Mouse (Mus musculus): ENCODE measurements around the gene Scarb2. TPM values are rescaled to one million over a fixed set of nuclear protein-coding genes. Genes with fewer than 3 reads are reported as not detected.

Gene Scarb2
- polyA plus RNA-seq, 1 experiment from 2014 or later, result 19.7 TPM

GRCm38 (mm10) chr5:92438540-92438939 lies 68.1 kb downstream of the Scarb2 start:
- no peak overlapping the region for H3K4me2 ChIP-seq (replicated peaks; ENCODE audit: low read depth)
- ATAC-seq, result no peak

DNA sequence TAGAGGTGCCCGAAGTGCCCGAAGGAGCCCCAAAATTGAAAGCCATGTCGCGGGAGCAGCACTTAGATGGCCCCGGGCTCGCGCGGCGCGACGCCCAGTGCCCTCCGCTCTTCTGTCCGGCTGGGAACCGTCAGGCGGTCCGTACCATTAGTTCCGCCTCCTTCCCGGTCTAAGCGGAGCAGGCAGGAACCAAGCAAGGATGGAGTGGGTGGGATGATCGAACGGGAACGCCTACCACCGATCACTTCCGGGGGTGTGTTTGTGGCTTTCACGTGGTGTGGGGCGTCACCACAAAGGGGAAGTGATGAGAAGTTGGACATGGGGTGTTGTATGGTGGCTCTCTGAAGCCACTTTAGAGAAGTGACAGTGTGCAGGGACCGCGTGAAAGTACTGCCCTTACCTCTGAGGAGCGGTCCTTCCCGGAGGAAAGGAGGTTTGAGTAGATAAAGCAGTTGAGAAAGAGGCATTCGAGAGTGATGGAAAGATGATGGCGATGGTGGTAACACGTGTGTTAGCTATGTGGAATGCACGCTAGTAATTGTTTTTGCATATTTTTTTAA lies 71.5 kb downstream of the Scarb2 start, which contains the start of gene Nup54:
Nup54 (minus strand) TSS at position 195 of the 560 bp plus-strand sequence.
- under 1% methylated on average over 34 of the region's 34 CpGs for WGBS

More at GRCm38 (mm10) chr5:92438540-92438939, 68.1 kb downstream of the Scarb2 start:
- Histone ChIP-seq H3K36me3 (ENCODE audit: control insufficient read depth, insufficient read depth) (peaks cover 1% of the 10 kb centered on the region; the same call in 1 of the 2 replicates), H3K9ac (ENCODE audit: low read depth, low read length) (no peak overlapping the region), H3K27me3 (replicated peaks; ENCODE audit: control insufficient read depth, insufficient read depth, low read length) (no peaks in the 10 kb centered on the region), H3K27ac (ENCODE audit: low read depth, low read length) (no peak overlapping the region), H3K4me3 (ENCODE audit: low read depth, low read length) (no peak overlapping the region), H3K9me3 (ENCODE audit: control insufficient read depth) (no peaks in the 10 kb centered on the region), H3K4me1 (replicated peaks; ENCODE audit: control insufficient read depth, insufficient read depth, low read length) (no peaks in the 10 kb centered on the region)
- no peak for TF ChIP-seq CTCF (IDR thresholded peaks at IDR 0.05; ENCODE audit: low read depth)
- WGBS, result 82% methylated on average over 8 of the region's 8 CpGs

DNA sequence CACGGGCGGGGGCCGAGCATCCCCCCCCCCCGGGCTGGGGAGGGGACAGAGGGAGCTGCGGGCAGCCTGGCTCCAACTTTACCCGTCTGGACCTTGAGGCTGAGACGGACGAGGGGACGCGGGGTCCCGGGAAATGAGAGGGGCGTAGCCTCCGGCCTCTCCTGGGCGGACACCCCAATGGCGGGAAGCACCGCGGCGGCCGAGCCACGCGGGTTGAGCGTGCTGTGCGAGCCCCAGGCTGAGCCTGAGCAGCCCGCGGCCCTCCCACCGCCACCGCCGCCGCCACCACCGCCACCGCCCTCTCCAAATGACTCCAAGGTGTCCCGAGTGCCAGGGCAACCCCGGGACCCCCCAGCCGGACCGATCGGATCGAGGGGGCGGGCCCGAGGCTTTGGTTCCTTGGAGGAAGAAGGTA lies 72.1 kb downstream of the Scarb2 start:
- Histone ChIP-seq H3K36me3 (ENCODE audit: control insufficient read depth, insufficient read depth) (no peaks in the 10 kb centered on the region), H3K4me2 (replicated peaks; ENCODE audit: low read depth) (peak overlapping the region; percentile 87), H3K4me3 (ENCODE audit: low read depth, low read length) (peak overlapping the region; percentile 99), H3K4me1 (replicated peaks; ENCODE audit: control insufficient read depth, insufficient read depth, low read length) (no peaks in the 10 kb centered on the region), H3K27me3 (replicated peaks; ENCODE audit: control insufficient read depth, insufficient read depth, low read length) (no peaks in the 10 kb centered on the region), H3K27ac (ENCODE audit: low read depth, low read length) (peak overlapping the region; percentile 79), H3K9ac (ENCODE audit: low read depth, low read length) (peak overlapping the region; percentile 89), H3K9me3 (ENCODE audit: control insufficient read depth) (no peaks in the 10 kb centered on the region)
- TF ChIP-seq CTCF (IDR thresholded peaks at IDR 0.05; ENCODE audit: low read depth), result no peak
- ATAC-seq, result peak; percentile 76
- 1% methylated on average over 28 of the region's 39 CpGs for WGBS

More for the DNA sequence above, 71.5 kb downstream of the Scarb2 start, which contains the start of gene Nup54:
- no peaks in the 10 kb centered on the region for H3K4me1 ChIP-seq (replicated peaks; ENCODE audit: control insufficient read depth, insufficient read depth, low read length)
- peak; percentile 99 for ATAC-seq
- peak within 1 kb of the TSS; percentile 89 for H3K9ac ChIP-seq (ENCODE audit: low read depth, low read length)
- no peak for TF ChIP-seq CTCF (IDR thresholded peaks at IDR 0.05; ENCODE audit: low read depth)
- H3K4me2 ChIP-seq (replicated peaks; ENCODE audit: low read depth), result peak within 1 kb of the TSS; percentile 87
- no peaks in the 10 kb centered on the region for H3K9me3 ChIP-seq (ENCODE audit: control insufficient read depth)
- H3K27ac ChIP-seq (ENCODE audit: low read depth, low read length), result peak within 1 kb of the TSS; percentile 79
- H3K27me3 ChIP-seq (replicated peaks; ENCODE audit: control insufficient read depth, insufficient read depth, low read length), result no peaks in the 10 kb centered on the region
- H3K4me3 ChIP-seq (ENCODE audit: low read depth, low read length), result peak within 1 kb of the TSS; percentile 99
- no peaks in the 10 kb centered on the region for H3K36me3 ChIP-seq (ENCODE audit: control insufficient read depth, insufficient read depth)

GRCm38 (mm10) chr5:92434070-92434469 lies 72.6 kb downstream of the Scarb2 start:
- Histone ChIP-seq H3K9ac (ENCODE audit: low read depth, low read length) (peak overlapping the region; percentile 89), H3K27ac (ENCODE audit: low read depth, low read length) (no peak overlapping the region), H3K4me2 (replicated peaks; ENCODE audit: low read depth) (peak overlapping the region; percentile 87), H3K4me1 (replicated peaks; ENCODE audit: control insufficient read depth, insufficient read depth, low read length) (no peaks in the 10 kb centered on the region), H3K4me3 (ENCODE audit: low read depth, low read length) (peak overlapping the region; percentile 99), H3K9me3 (ENCODE audit: control insufficient read depth) (no peaks in the 10 kb centered on the region), H3K36me3 (ENCODE audit: control insufficient read depth, insufficient read depth) (peaks cover 5% of the 10 kb centered on the region), H3K27me3 (replicated peaks; ENCODE audit: control insufficient read depth, insufficient read depth, low read length) (no peaks in the 10 kb centered on the region)
- no peak for TF ChIP-seq CTCF (IDR thresholded peaks at IDR 0.05; ENCODE audit: low read depth)
- under 1% methylated on average over 12 of the region's 12 CpGs for WGBS
- no peak for ATAC-seq

DNA sequence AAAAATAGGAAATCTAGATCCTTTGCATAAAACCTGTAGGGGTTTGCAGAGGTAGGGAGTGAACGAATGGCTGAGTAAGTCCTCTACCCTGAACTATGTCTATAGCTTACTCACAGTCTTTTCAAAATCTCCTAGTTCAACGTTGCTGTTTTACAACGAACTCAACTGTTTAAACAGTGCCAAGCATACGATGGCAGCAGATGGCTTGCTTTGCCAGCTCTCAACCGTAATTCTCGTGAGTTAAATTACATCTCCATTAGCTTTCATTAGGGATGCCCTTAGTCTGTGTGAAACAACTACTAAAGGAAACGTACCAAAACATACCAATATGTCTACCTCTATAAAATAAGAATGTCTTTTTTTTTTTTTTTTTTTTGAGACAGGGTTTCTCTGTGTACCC lies 75.0 kb downstream of the Scarb2 start:
- no peak overlapping the region for H3K27ac ChIP-seq (ENCODE audit: low read depth, low read length)
- H3K4me1 ChIP-seq (replicated peaks; ENCODE audit: control insufficient read depth, insufficient read depth, low read length), result no peaks in the 10 kb centered on the region
- no peak for ATAC-seq
- TF ChIP-seq CTCF (IDR thresholded peaks at IDR 0.05; ENCODE audit: low read depth), result no peak
- no peaks in the 10 kb centered on the region for H3K9me3 ChIP-seq (ENCODE audit: control insufficient read depth)
- no peaks in the 10 kb centered on the region for H3K27me3 ChIP-seq (replicated peaks; ENCODE audit: control insufficient read depth, insufficient read depth, low read length)
- H3K9ac ChIP-seq (ENCODE audit: low read depth, low read length), result no peak overlapping the region
- peaks cover 28% of the 10 kb centered on the region for H3K36me3 ChIP-seq (ENCODE audit: control insufficient read depth, insufficient read depth)
- no peak overlapping the region for H3K4me2 ChIP-seq (replicated peaks; ENCODE audit: low read depth)
- H3K4me3 ChIP-seq (ENCODE audit: low read depth, low read length), result no peak overlapping the region
- 75% methylated on average over 7 of the region's 7 CpGs for WGBS

DNA sequence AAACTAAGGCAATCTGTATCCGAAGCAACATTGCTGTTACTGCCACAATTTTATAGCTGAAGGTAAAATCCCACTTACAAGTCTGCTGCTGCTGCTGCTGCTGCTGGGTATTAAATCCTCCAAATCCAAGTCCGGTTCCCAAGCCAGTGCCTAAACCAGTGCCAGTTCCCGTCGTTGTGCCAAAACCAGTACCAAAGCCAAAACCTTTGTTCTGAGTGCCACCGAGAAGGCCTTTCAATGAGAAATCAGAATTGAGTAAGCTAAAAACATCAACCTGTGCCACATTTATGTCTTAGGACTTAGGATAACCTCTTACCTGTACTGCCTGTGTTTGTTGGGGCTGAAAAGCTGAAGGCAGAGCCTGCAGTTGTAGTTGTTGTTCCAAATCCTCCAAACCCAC lies 75.9 kb downstream of the Scarb2 start:
- Histone ChIP-seq H3K9me3 (ENCODE audit: control insufficient read depth) (no peaks in the 10 kb centered on the region), H3K9ac (ENCODE audit: low read depth, low read length) (no peak overlapping the region), H3K4me1 (replicated peaks; ENCODE audit: control insufficient read depth, insufficient read depth, low read length) (no peaks in the 10 kb centered on the region), H3K4me3 (ENCODE audit: low read depth, low read length) (no peak overlapping the region), H3K27me3 (replicated peaks; ENCODE audit: control insufficient read depth, insufficient read depth, low read length) (no peaks in the 10 kb centered on the region), H3K36me3 (ENCODE audit: control insufficient read depth, insufficient read depth) (peaks cover 28% of the 10 kb centered on the region), H3K27ac (ENCODE audit: low read depth, low read length) (no peak overlapping the region), H3K4me2 (replicated peaks; ENCODE audit: low read depth) (no peak overlapping the region)
- no peak for ATAC-seq
- no peak for TF ChIP-seq CTCF (IDR thresholded peaks at IDR 0.05; ENCODE audit: low read depth)
- WGBS, result 82% methylated on average over 5 of the region's 5 CpGs
